Mouse (Mus musculus): ENCODE data around the gene Necab3.

GRCm38 (mm10) chr2:154521449-154521848 lies 37.2 kb downstream of the Necab3 start:
- no peak for TF ChIP-seq ZNF384 (IDR thresholded peaks at IDR 0.05; ENCODE audit: low read depth, low read length)
- TF ChIP-seq CHD2 (IDR thresholded peaks at IDR 0.05; ENCODE audit: low read depth, low read length), result no peak
